Mouse (Mus musculus) spleen, adult 2 months (tissue): ENCODE results near the gene Gpatch8. TPM values are rescaled to one million over a fixed set of nuclear protein-coding genes. Genes with fewer than 3 reads are reported as not detected.

Experiments
- DNase-seq, 2 experiments: peaks; one replicate each; pipeline versions ENCODE4 v3.0.0 to v3.0.0-alpha.2; 2012 to 2021; ENCODE audit warnings: low spot score in 2 of 2, low read depth in 1 of 2
- H3K27ac ChIP-seq: fragments of 200-500 bp; 2 replicates; pipeline ENCODE4 v1.5.1; 2012; ENCODE audit warnings: low read length, inconsistent platforms; ENCODE audit not compliant: insufficient read depth
- H3K27me3 ChIP-seq: fragments of 200-500 bp; 2 replicates; pipeline ENCODE4 v1.6.1; 2012; ENCODE audit warnings: mild to moderate bottlenecking, moderate library complexity, low read length, inconsistent platforms; ENCODE audit not compliant: control insufficient read depth, insufficient read depth
- H3K36me3 ChIP-seq: fragments of 200-500 bp; 2 replicates; pipeline ENCODE4 v1.6.1; 2012; ENCODE audit warnings: mild to moderate bottlenecking, low read length, inconsistent platforms; ENCODE audit not compliant: control insufficient read depth, insufficient read depth
- H3K4me1 ChIP-seq: fragments of 200-500 bp; 2 replicates; pipeline ENCODE4 v1.6.1; 2011; ENCODE audit warnings: inconsistent platforms; ENCODE audit not compliant: control insufficient read depth, insufficient read depth, insufficient read length
- H3K4me3 ChIP-seq: fragments of 200-500 bp; 2 replicates; pipeline ENCODE4 v1.5.1; 2011; ENCODE audit warnings: mild to moderate bottlenecking, inconsistent platforms; ENCODE audit not compliant: insufficient read depth, insufficient read length; ENCODE audit errors: extremely low read depth
- CTCF ChIP-seq: fragments of 200-500 bp; IDR thresholded peaks from 2 replicates; pipeline ENCODE4 v1.5.1; 2011; ENCODE audit warnings: mild to moderate bottlenecking, inconsistent platforms; ENCODE audit not compliant: insufficient read depth, insufficient read length, insufficient replicate concordance; ENCODE audit errors: extremely low read depth
- POLR2A ChIP-seq: fragments of 200-500 bp; IDR thresholded peaks from 2 replicates; pipeline ENCODE4 v1.6.1; 2011; ENCODE audit warnings: low read depth, low read length, inconsistent platforms
- WGBS: fragments of 180-500 bp; shearing (Covaris S2); methylation state at CpG from one replicate; pipeline ENCODE4 v1.1.7; 2018; 5-methylcytosine and 5-hydroxymethylcytosine counted together
- polyA plus RNA-seq: library from polyadenylated mRNA; depleted of rRNA; stranded (reverse); fragments of >200 nt; gene quantifications from 2 replicates; pipeline ENCODE4 v1.2.3, GENCODE M21; 2012; rRNA removed

The Gpatch8 gene
- polyA plus RNA-seq, 1 experiment: 12.3 TPM

- H3K4me1 ChIP-seq: peaks cover 16% of the 10 kb centered on the region; the same call in 1 of the 2 replicates
- H3K36me3 ChIP-seq: no peaks in the 10 kb centered on the region
- DNase-seq: no peak
- TF ChIP-seq CTCF: no peak
- TF ChIP-seq POLR2A: no peak
- no peak overlapping the region for H3K27ac ChIP-seq
- H3K27me3 ChIP-seq: no peaks in the 10 kb centered on the region
- 24% methylated on average over 8 of the region's 8 CpGs for WGBS
- no peak overlapping the region for H3K4me3 ChIP-seq
Measured at GRCm38 (mm10) chr11:102428981-102429540, 127.1 kb downstream of the Gpatch8 start.

Other genes starting within 250 kb of the Gpatch8 start
- 29.9 and 30.7 TPM in 2 replicates for gene Ubtf, start 236.7 kb downstream of the Gpatch8 start, polyA plus RNA-seq
- gene Slc4a1, start 190.2 kb downstream of the Gpatch8 start, polyA plus RNA-seq: 301 and 381 TPM in 2 replicates
- 3.6 and 4.0 TPM in 2 replicates for gene Rundc3a, start 163.0 kb downstream of the Gpatch8 start, polyA plus RNA-seq
- 348 and 407 TPM in 2 replicates for gene Slc25a39, start 148.4 kb downstream of the Gpatch8 start, polyA plus RNA-seq
- 232 and 240 TPM in 2 replicates for gene Grn, start 126.1 kb downstream of the Gpatch8 start, polyA plus RNA-seq
- 4.1 and 5.2 TPM in 2 replicates for gene Fam171a2, start 108.7 kb downstream of the Gpatch8 start, polyA plus RNA-seq
- gene Itga2b, start 86.3 kb downstream of the Gpatch8 start, polyA plus RNA-seq: 60.4 and 60.8 TPM in 2 replicates
- gene Gm11627, start 23.1 kb upstream of the Gpatch8 start, polyA plus RNA-seq: 0.27 TPM in 1 of 2 replicates, not detected in the other
- gene Fzd2, start 48.0 kb upstream of the Gpatch8 start, polyA plus RNA-seq: 2.9 and 4.2 TPM in 2 replicates
- not detected in 2 replicates for gene Meioc, start 107.3 kb upstream of the Gpatch8 start, polyA plus RNA-seq
- 2.6 and 3.2 TPM in 2 replicates for gene Ccdc43, start 141.4 kb upstream of the Gpatch8 start, polyA plus RNA-seq
- 11.7 and 12.1 TPM in 2 replicates for gene Adam11, start 205.0 kb upstream of the Gpatch8 start, polyA plus RNA-seq